Mouse (Mus musculus) urinary bladder, adult 18-20 months (tissue): Measurements from ENCODE around the gene Spata31d1a.
"Not testable (repeated sequence)": the region's sequence is repeated elsewhere in the genome, so short reads cannot be mapped to it uniquely, and the experiment has no call there.

Experiments
- DNase-seq, 2 experiments: peaks; one replicate each; pipeline ENCODE4 v3.0.0; 2022; ENCODE audit warnings: low spot score in 2 of 2, mixed read lengths in 2 of 2

Spata31d1a gene

GRCm38 (mm10) chr13:59710230-59710629, at the start of gene Spata31d1a:
TSS of gene Spata31d1a (minus strand) at chr13:59710330.
- DNase-seq = no peak

DNA sequence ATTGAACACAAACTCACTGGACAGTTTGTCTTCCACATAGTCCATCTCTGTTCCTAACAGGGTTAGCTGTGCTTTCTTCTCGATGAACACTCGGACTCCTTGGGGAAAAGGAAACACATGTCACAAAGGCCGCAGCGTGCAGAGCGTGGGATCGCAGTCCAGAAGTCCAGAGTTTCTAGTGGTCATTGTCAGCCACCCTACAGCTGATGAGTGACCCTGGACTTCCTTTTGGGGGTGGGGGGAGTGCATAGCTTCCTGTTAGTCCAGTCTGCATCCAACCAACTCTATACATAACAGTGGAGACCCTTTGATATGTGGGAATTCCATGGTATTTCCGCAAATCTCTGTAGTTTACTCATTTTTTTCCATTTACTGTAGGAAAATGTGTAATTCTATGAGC, 46.8 kb upstream of the Spata31d1a start:
- DNase-seq = no peak

DNA sequence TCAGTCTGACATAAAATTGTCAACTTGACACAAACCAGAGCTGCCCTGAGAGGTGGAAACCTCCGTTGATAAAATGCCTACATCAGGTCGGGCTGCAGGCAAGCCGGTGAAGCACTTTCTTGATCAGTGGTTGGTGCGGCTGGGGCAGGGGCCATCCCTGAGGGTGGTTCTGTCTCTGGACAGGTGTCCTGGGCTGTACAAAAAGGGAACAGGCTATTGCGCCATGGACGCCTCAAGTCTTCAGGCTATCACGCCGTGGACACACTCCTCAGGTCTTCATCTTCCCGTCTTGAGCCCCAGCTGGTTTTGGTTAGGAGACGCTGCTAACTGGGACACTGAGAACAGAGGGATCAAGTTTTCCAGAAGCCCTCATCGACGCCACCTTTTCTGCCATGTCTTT, 40.2 kb upstream of the Spata31d1a start:
- DNase-seq = no peak

- DNase-seq = no peak
Observed at GRCm38 (mm10) chr13:59746711-59747110, 36.6 kb upstream of the Spata31d1a start, which contains the start of gene 1700014D04Rik. TSS of gene 1700014D04Rik (minus strand) at chr13:59746752.

DNA sequence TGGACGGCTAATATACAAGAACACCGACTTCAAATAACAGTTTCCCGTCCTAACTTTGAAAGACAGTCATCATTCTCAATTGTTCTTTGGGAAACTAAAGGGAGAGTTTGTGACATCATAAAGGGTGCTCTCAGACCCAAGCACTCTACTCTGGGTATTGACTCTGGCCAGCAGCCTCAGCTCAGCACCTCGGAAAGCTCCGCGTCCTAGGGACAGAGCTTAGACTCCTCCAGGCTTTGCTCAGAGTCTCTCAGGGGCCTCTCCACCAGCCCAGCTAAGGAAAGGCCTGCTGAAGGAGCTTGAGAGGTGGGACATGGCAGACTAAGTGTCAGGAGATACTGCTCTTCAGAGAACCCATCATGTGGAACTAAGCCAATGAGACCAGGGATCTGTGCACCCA, 36.0 kb upstream of the Spata31d1a start:
- no peak for DNase-seq

DNA sequence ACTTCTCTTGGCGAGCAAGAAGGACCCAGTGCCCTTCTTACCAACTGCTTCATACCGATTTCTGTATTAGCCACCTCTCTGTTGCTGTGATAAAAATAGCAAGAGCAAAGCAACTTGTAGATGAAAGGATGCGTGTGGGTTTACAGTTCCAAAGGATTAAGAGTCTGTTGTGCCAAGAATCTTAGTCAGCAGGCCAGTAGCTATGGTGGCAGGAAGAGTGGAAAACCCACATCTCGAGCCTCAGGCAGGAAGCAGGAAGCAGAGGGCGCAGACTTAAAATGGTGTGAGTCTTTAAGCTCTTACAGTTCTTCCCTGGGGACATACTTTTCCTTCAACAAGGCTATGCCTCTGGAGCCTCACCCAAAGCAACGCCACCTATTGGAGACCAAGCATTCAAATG, 35.3 kb upstream of the Spata31d1a start:
- no peak for DNase-seq

GRCm38 (mm10) chr13:59741697-59742096, 31.6 kb upstream of the Spata31d1a start:
- no peak for DNase-seq

GRCm38 (mm10) chr13:59741096-59741495, 31.0 kb upstream of the Spata31d1a start:
- no peak for DNase-seq

- no peak for DNase-seq
Observed at GRCm38 (mm10) chr13:59739397-59739796, 29.3 kb upstream of the Spata31d1a start.

- DNase-seq = no peak
Observed at GRCm38 (mm10) chr13:59738455-59738854, 28.3 kb upstream of the Spata31d1a start.

DNA sequence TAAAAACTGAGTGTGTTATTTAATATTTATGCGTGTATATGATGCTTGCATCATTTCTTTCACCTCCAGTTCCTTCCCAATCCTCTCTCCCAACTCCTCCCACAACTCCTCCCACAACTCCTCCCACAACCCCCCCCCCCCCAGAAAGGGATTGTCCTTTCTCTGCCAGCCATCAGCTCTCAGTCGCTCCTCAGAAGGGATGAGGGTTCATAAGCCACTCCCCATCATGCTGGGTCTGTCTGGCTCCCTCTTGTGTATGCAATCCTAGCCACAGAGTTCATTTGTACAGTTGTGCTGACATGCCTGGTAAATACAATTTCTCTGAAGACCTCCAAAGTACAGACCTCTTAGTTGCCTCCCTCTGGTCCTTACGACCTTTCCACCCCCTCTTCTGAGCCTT, 25.1 kb upstream of the Spata31d1a start:
- no peak for DNase-seq

DNA sequence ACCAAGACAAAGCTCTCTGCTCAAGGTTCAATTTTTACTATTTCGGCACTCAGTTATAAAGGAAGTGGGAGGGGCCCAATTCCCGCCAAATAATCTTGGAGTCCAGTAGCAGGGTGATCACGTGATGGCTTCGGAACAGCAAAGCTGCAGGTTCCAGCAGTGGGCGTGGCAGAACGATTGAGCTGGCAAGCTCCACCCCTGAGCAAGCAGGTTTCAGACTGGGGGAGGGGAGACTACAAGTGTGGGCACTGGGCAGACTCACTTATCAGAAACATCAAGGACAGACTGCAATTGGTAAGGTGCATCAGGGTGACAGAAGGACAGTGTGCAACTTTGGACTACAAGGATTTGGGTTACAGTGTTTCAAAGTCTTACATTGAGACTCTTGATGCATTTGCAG, 24.2 kb upstream of the Spata31d1a start:
- DNase-seq = not testable (repeated sequence)

DNA sequence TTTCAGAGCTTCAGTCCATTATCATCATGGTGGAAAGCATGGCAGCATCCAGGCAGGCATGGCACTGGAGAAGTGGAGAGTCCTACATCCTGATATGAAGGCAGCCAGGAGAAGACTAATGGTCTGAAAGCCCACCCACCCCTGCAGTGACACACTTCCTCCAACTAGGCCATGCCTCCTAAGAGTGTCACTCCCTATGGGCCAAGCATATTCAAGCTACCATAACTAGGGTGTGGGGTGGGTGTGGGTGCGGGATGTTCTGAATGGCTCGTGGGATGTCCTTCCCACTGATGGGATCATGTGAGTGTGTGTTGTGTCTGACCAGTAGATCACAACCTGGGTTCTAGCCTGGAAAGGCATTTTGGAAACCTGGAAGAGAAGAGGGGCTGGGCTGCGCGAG, 23.8 kb upstream of the Spata31d1a start:
- DNase-seq = no peak

DNA sequence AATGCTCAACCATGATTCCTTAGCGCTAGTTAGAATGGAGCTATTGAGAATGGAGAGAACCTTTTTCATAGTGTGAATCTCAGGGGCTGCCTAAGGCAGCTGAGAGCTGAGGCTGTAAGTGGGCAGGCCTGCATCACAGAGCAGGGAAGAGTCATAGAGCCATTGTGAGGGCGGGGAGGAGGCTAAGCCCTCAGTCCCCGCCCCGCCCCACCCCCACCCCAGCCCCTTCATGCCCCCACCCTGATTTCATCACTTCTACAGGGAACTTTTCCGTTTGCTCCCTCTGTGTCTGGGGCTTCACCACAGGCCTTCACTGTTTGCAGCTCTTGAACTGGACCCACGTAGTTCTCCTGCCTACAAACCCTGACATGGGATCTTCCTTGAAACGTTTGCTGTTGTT, 21.5 kb upstream of the Spata31d1a start, which contains the start of gene Spata31d1d:
Gene Spata31d1d, minus strand, starts transcription at position 101 of the 400 bp plus-strand sequence.
- DNase-seq = no peak

DNA sequence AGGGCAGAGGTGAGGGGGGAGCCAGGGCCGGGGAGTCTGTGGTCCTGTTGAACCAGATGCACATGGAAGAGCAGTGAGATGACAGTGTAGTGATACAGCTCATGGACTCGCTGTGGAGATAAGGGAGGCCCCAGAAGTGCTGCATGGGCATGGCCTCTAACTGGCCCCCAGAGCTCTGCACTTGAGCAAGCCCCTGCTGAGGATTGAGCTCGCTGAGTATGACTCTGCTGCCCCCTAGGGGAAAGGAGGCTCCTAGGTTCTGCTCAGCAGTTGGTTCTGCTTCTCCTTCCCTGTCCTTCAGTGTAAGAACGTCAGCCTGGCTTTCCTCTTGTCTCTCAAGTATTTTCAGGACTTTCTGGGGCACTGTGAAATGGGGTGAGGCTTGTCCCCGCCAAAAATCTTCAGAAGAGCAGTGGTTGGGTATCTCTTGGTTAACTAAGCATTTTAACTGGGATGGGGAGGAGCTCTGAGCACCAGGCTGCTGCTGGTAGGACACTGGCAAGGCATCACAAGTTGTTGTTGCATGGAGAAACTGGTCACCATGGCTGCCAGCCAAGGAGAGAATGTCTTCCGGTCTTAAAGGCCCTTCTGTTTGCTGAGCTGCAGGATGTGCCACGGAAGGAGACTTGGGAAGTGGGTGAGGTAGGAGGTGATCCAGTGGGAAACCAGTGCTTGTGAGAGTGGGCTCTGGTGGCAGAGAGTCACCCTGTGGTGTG, 18.4 kb upstream of the Spata31d1a start:
- peak; percentile 41 to 55 for DNase-seq

DNA sequence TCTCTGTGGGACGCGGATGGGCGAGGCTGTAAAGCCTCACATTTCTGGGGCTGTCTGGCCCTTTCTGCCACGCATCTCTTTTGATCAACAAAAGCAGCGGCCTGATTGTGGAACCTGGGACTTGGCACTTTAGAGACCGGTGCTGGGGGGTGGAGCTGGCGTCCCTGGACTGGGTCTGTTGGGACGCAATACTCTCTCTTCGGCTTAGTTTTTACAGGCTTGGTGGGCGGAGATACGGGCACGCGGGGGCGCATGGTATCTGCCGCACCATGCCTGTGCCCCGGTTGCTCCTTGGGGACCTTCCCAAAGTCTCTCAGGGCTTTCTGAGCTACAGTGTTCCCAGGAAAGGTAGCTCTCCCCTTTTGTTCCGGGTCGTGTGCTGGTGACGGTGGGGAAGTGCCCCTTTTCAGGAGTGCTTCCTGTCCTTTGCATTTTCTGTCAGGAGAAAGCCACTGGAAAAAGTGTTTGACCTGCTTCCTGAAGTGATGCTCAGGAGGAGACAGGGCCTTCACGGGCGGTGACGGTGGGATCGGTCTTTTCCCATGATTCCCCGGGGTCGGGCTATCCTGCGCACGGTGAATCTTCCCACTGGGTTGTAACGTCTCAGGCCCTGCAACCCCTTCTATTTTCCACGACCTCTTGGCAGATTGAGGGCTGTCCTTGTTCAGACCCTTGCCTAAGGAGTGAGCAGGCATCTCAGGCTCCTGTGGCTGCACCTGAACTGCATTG, 16.2 kb upstream of the Spata31d1a start:
- no peak for DNase-seq

GRCm38 (mm10) chr13:59722089-59722488, 12.0 kb upstream of the Spata31d1a start:
- not testable (repeated sequence) for DNase-seq

- DNase-seq = no peak
Observed at GRCm38 (mm10) chr13:59719475-59719874, 9.3 kb upstream of the Spata31d1a start.

GRCm38 (mm10) chr13:59718857-59719440, 8.8 kb upstream of the Spata31d1a start:
- DNase-seq = not testable (repeated sequence)

GRCm38 (mm10) chr13:59713710-59714109, 3.6 kb upstream of the Spata31d1a start:
- no peak for DNase-seq

DNA sequence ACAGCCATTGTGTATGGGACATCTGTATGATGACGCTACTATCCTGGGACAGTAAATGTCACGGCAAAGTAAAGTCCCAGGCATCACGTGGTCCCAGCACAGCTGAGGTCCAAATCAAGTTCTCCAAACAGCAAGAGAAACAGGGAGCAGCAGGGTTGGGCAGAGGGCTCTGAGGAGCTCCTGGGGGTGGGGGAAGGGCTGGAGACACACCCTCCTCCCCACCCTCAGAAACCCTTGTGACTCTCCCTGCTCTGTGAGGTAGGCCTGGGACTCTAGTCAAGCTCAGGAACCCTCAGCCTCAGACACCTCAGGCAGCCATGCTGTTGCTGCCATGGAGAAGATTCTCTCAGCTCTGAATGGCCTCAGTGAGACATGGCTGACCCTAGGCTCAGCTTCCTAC, 1.9 kb upstream of the Spata31d1a start, which contains the start of gene Spata31d1b:
Gene Spata31d1b, plus strand, starts transcription at position 301 of the 400 bp plus-strand sequence.
- not testable (repeated sequence) for DNase-seq

GRCm38 (mm10) chr13:59704562-59704961, 5.6 kb downstream of the Spata31d1a start:
- DNase-seq = no peak
